Mouse (Mus musculus): ENCODE data around the gene Rgs9bp. TPM values are rescaled to one million over a fixed set of nuclear protein-coding genes. Genes with fewer than 3 reads are reported as not detected.

The Rgs9bp gene
- polyA plus RNA-seq, 1 experiment from 2014 or later, result 0.03 TPM

GRCm38 (mm10) chr7:35590731-35591191 lies 5.4 kb upstream of the Rgs9bp start:
- no peak for TF ChIP-seq CTCF (IDR thresholded peaks at IDR 0.05; ENCODE audit: low read depth)

GRCm38 (mm10) chr7:35589485-35589884 lies 4.1 kb upstream of the Rgs9bp start:
- WGBS, result 84% methylated on average over 7 of the region's 7 CpGs
- no peak for TF ChIP-seq CTCF (IDR thresholded peaks at IDR 0.05; ENCODE audit: low read depth)
- H3K36me3 ChIP-seq (ENCODE audit: control insufficient read depth, insufficient read depth), result peaks cover 24% of the 10 kb centered on the region

More at GRCm38 (mm10) chr7:35590731-35591191, 5.4 kb upstream of the Rgs9bp start:
- ATAC-seq, result no peak
- no peak overlapping the region for H3K4me2 ChIP-seq (replicated peaks; ENCODE audit: low read depth)
- no peaks in the 10 kb centered on the region for H3K27me3 ChIP-seq (replicated peaks; ENCODE audit: control insufficient read depth, insufficient read depth, low read length)
- no peak overlapping the region for H3K4me3 ChIP-seq (ENCODE audit: low read depth, low read length)
- 90% methylated on average over 10 of the region's 10 CpGs for WGBS
- H3K27ac ChIP-seq (ENCODE audit: low read depth, low read length), result no peak overlapping the region
- H3K36me3 ChIP-seq (ENCODE audit: control insufficient read depth, insufficient read depth), result peaks cover 33% of the 10 kb centered on the region
- no peak overlapping the region for H3K9ac ChIP-seq (ENCODE audit: low read depth, low read length)
- H3K4me1 ChIP-seq (replicated peaks; ENCODE audit: control insufficient read depth, insufficient read depth, low read length), result peaks cover 7% of the 10 kb centered on the region
- no peaks in the 10 kb centered on the region for H3K9me3 ChIP-seq (ENCODE audit: control insufficient read depth)

GRCm38 (mm10) chr7:35588680-35589428 lies 3.5 kb upstream of the Rgs9bp start:
- 84% methylated on average over 9 of the region's 9 CpGs for WGBS
- ATAC-seq, result no peak
- peaks cover 7% of the 10 kb centered on the region for H3K4me1 ChIP-seq (replicated peaks; ENCODE audit: control insufficient read depth, insufficient read depth, low read length)

More at GRCm38 (mm10) chr7:35589485-35589884, 4.1 kb upstream of the Rgs9bp start:
- Histone ChIP-seq H3K4me1 (replicated peaks; ENCODE audit: control insufficient read depth, insufficient read depth, low read length) (peaks cover 7% of the 10 kb centered on the region), H3K27me3 (replicated peaks; ENCODE audit: control insufficient read depth, insufficient read depth, low read length) (peaks cover 6% of the 10 kb centered on the region), H3K27ac (ENCODE audit: low read depth, low read length) (no peak overlapping the region), H3K4me3 (ENCODE audit: low read depth, low read length) (no peak overlapping the region), H3K4me2 (replicated peaks; ENCODE audit: low read depth) (no peak overlapping the region), H3K9ac (ENCODE audit: low read depth, low read length) (no peak overlapping the region), H3K9me3 (ENCODE audit: control insufficient read depth) (no peaks in the 10 kb centered on the region)
- no peak for ATAC-seq

GRCm38 (mm10) chr7:35587728-35588127 lies 2.3 kb upstream of the Rgs9bp start:
- no peak overlapping the region for H3K4me3 ChIP-seq (ENCODE audit: low read depth, low read length)
- peaks cover 7% of the 10 kb centered on the region for H3K4me1 ChIP-seq (replicated peaks; ENCODE audit: control insufficient read depth, insufficient read depth, low read length)
- no peak for TF ChIP-seq CTCF (IDR thresholded peaks at IDR 0.05; ENCODE audit: low read depth)
- H3K27me3 ChIP-seq (replicated peaks; ENCODE audit: control insufficient read depth, insufficient read depth, low read length), result peaks cover 23% of the 10 kb centered on the region
- no peak overlapping the region for H3K27ac ChIP-seq (ENCODE audit: low read depth, low read length)
- WGBS, result 47% methylated on average over 5 of the region's 5 CpGs
- H3K9ac ChIP-seq (ENCODE audit: low read depth, low read length), result no peak overlapping the region
- no peak for ATAC-seq
- H3K9me3 ChIP-seq (ENCODE audit: control insufficient read depth), result no peaks in the 10 kb centered on the region
- peaks cover 13% of the 10 kb centered on the region for H3K36me3 ChIP-seq (ENCODE audit: control insufficient read depth, insufficient read depth)
- H3K4me2 ChIP-seq (replicated peaks; ENCODE audit: low read depth), result no peak overlapping the region

More at GRCm38 (mm10) chr7:35588680-35589428, 3.5 kb upstream of the Rgs9bp start:
- no peak overlapping the region for H3K9ac ChIP-seq (ENCODE audit: low read depth, low read length)
- no peak overlapping the region for H3K27ac ChIP-seq (ENCODE audit: low read depth, low read length)
- TF ChIP-seq CTCF (IDR thresholded peaks at IDR 0.05; ENCODE audit: low read depth), result no peak
- no peak overlapping the region for H3K4me2 ChIP-seq (replicated peaks; ENCODE audit: low read depth)
- H3K4me3 ChIP-seq (ENCODE audit: low read depth, low read length), result no peak overlapping the region
- peaks cover 12% of the 10 kb centered on the region for H3K27me3 ChIP-seq (replicated peaks; ENCODE audit: control insufficient read depth, insufficient read depth, low read length)
- peaks cover 24% of the 10 kb centered on the region for H3K36me3 ChIP-seq (ENCODE audit: control insufficient read depth, insufficient read depth)
- no peaks in the 10 kb centered on the region for H3K9me3 ChIP-seq (ENCODE audit: control insufficient read depth)

- WGBS, result 25% methylated on average over 15 of the region's 15 CpGs
- no peak for TF ChIP-seq CTCF (IDR thresholded peaks at IDR 0.05; ENCODE audit: low read depth)
- Histone ChIP-seq H3K36me3 (ENCODE audit: control insufficient read depth, insufficient read depth) (peaks cover 6% of the 10 kb centered on the region), H3K4me2 (replicated peaks; ENCODE audit: low read depth) (peak overlapping the region; percentile 98), H3K9ac (ENCODE audit: low read depth, low read length) (peak overlapping the region; percentile 51), H3K4me3 (ENCODE audit: low read depth, low read length) (peak overlapping the region; percentile 78), H3K9me3 (ENCODE audit: control insufficient read depth) (no peaks in the 10 kb centered on the region), H3K27me3 (replicated peaks; ENCODE audit: control insufficient read depth, insufficient read depth, low read length) (peaks cover 30% of the 10 kb centered on the region), H3K27ac (ENCODE audit: low read depth, low read length) (no peak overlapping the region), H3K4me1 (replicated peaks; ENCODE audit: control insufficient read depth, insufficient read depth, low read length) (peaks cover 7% of the 10 kb centered on the region)
- no peak for ATAC-seq
Measured at GRCm38 (mm10) chr7:35586906-35587445, 1.6 kb upstream of the Rgs9bp start.

GRCm38 (mm10) chr7:35586055-35586905 lies 898 bp upstream of the Rgs9bp start, which contains the start of gene Ankrd27:
Gene Ankrd27, plus strand, starts transcription at chr7:35586244.
- ATAC-seq, result peak; percentile 97
- Histone ChIP-seq H3K9ac (ENCODE audit: low read depth, low read length) (peak within 1 kb of the TSS; percentile 51), H3K4me2 (replicated peaks; ENCODE audit: low read depth) (peak within 1 kb of the TSS; percentile 98), H3K36me3 (ENCODE audit: control insufficient read depth, insufficient read depth) (no peaks in the 10 kb centered on the region), H3K27ac (ENCODE audit: low read depth, low read length) (no peak within 1 kb of the TSS), H3K27me3 (replicated peaks; ENCODE audit: control insufficient read depth, insufficient read depth, low read length) (peaks cover 30% of the 10 kb centered on the region), H3K4me1 (replicated peaks; ENCODE audit: control insufficient read depth, insufficient read depth, low read length) (peaks cover 7% of the 10 kb centered on the region), H3K4me3 (ENCODE audit: low read depth, low read length) (peak within 1 kb of the TSS; percentile 78), H3K9me3 (ENCODE audit: control insufficient read depth) (no peaks in the 10 kb centered on the region)
- WGBS, result under 1% methylated on average over 48 of the region's 49 CpGs
- TF ChIP-seq CTCF (IDR thresholded peaks at IDR 0.05; ENCODE audit: low read depth), result 0 out of 2 replicates have a peak, but pooled peaks have one; percentile 14
